Mouse (Mus musculus) ES-Bruce4 (cell line): ENCODE results near the gene Draxin.

Experiments used
- CTCF ChIP-seq: IDR thresholded peaks from one replicate; pipeline ENCODE4 v1.8.1; 2011; ENCODE audit warnings: low read depth, low read length
- POLR2A ChIP-seq: IDR thresholded peaks from one replicate; pipeline ENCODE4 v1.8.1; 2011; ENCODE audit warnings: low read length; ENCODE audit not compliant: insufficient read depth

DNA sequence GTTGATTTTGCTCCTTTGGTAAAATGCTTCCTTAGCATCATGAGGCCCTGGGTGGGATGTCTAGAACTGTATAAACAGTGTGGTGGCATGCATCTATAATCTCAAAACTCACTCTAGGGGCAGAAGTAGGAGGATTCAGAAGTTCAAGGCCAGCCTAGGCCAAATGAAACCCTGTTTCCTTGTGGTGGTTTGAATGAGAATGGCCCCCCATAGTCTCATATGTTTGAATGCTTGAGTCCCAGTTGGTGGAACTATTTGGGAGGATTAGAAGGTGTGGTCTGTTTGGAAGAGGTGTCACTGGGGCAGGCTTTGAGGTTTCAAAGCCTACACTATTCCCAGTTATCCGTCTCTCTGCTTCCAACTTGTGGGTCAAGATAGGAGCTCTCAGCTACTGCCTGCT is 39.3 kb downstream of the Draxin start:
- TF ChIP-seq CTCF, result no peak
- no peak for TF ChIP-seq POLR2A
